Mouse (Mus musculus): ENCODE measurements around the gene Htr6. TPM values are rescaled to one million over a fixed set of nuclear protein-coding genes. Genes with fewer than 3 reads are reported as not detected.
A peak's percentile ranks its signal among the peaks of the same experiment; 100 is the strongest.

Htr6 gene
- polyA plus RNA-seq, 1 experiment from 2014 or later: 0.07 TPM

- Histone ChIP-seq H3K4me1 (peaks cover 26% of the 10 kb centered on the region), H3K36me3 (replicated peaks) (no peaks in the 10 kb centered on the region), H3K27ac (no peak overlapping the region), H3K9me3 (no peaks in the 10 kb centered on the region), H3K4me3 (no peak overlapping the region), H3K27me3 (ENCODE audit: poor library complexity, severe bottlenecking) (peaks cover 33% of the 10 kb centered on the region)
- WGBS: 87% methylated on average over 3 of the region's 3 CpGs
- no peak for DNase-seq (ENCODE audit: extremely low spot score, low spot score)
These were observed 19.6 kb downstream of the Htr6 start for GRCm38 (mm10) chr4:139055744-139056143.

DNA sequence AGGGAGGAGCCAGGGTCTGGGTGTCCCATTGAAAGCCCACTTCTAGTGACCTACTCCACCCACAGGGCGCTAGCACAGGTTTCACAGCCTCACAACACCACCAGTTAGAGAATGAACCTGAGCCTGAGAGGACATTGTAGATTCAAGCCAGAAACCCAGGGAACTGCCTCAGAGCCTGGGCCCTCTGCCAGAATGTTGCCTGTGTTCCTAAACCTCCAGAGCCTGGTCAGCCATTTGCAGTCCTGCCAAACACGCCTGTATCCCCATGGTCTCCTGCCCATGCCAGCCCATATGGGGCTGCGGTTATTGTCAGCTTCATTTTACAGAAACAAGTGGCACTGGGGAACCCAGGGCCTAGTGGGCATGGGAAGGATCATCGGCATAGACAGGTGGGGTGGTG lies 20.0 kb downstream of the Htr6 start:
- Histone ChIP-seq H3K4me3 (no peak overlapping the region), H3K27ac (no peak overlapping the region), H3K4me1 (peaks cover 26% of the 10 kb centered on the region), H3K27me3 (ENCODE audit: poor library complexity, severe bottlenecking) (peaks cover 33% of the 10 kb centered on the region), H3K36me3 (replicated peaks) (no peaks in the 10 kb centered on the region), H3K9me3 (no peaks in the 10 kb centered on the region)
- no peak for DNase-seq (ENCODE audit: extremely low spot score, low spot score)
- 84% methylated on average over 4 of the region's 4 CpGs for WGBS

GRCm38 (mm10) chr4:139054300-139054923 lies 21.0 kb downstream of the Htr6 start:
- no peaks in the 10 kb centered on the region for H3K9me3 ChIP-seq
- H3K4me1 ChIP-seq: peaks cover 23% of the 10 kb centered on the region
- DNase-seq (ENCODE audit: extremely low spot score, low spot score): no peak
- H3K36me3 ChIP-seq (replicated peaks): no peaks in the 10 kb centered on the region
- WGBS: 46% methylated on average over 9 of the region's 9 CpGs
- 0 out of 2 replicates have a peak overlapping the region, but pooled peaks have one; percentile 17 for H3K27ac ChIP-seq
- peaks cover 33% of the 10 kb centered on the region for H3K27me3 ChIP-seq (ENCODE audit: poor library complexity, severe bottlenecking)
- no peak overlapping the region for H3K4me3 ChIP-seq

- whole genome bisulfite sequencing: 61% methylated on average over 5 of the region's 5 CpGs
- no peak overlapping the region for H3K4me3 ChIP-seq
- no peaks in the 10 kb centered on the region for H3K36me3 ChIP-seq (replicated peaks)
- peaks cover 33% of the 10 kb centered on the region for H3K27me3 ChIP-seq (ENCODE audit: poor library complexity, severe bottlenecking)
- no peaks in the 10 kb centered on the region for H3K9me3 ChIP-seq
- H3K4me1 ChIP-seq: peaks cover 23% of the 10 kb centered on the region
- DNase-seq (ENCODE audit: extremely low spot score, low spot score): no peak
- no peak overlapping the region for H3K27ac ChIP-seq
These were observed 22.0 kb downstream of the Htr6 start for GRCm38 (mm10) chr4:139053391-139053790.

- H3K4me1 ChIP-seq: peaks cover 23% of the 10 kb centered on the region
These were observed 22.6 kb downstream of the Htr6 start for GRCm38 (mm10) chr4:139052796-139053195.

DNA sequence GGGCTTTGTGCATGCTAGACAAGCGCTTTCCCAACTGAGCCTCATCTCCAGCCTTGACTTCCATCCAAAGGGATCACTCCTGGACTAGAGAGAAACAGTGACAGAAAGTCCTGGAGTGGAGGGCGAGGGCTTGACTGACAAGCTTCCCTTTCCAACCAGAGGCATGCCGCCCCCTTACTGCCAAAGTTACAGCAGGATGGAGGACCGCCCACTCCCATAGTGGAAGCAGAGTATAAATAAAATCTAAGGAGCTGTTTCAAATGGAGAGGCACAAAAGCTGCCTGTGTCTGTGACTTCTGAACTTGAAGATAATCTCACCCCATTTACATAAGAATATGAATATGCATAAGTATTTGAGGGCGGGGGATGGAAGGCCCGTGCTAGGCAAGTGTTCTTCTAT lies 26.9 kb downstream of the Htr6 start:
- DNase-seq (ENCODE audit: extremely low spot score, low spot score): no peak
- Histone ChIP-seq H3K27ac (no peak overlapping the region), H3K9me3 (peaks cover 4% of the 10 kb centered on the region; the same call in 1 of the 2 replicates), H3K36me3 (replicated peaks) (no peaks in the 10 kb centered on the region), H3K27me3 (ENCODE audit: poor library complexity, severe bottlenecking) (peaks cover 17% of the 10 kb centered on the region), H3K4me3 (no peak overlapping the region), H3K4me1 (0 out of 2 replicates have a peak, but pooled peaks cover 5% of the 10 kb centered on the region)
- 85% methylated on average over 6 of the region's 6 CpGs for WGBS

More at GRCm38 (mm10) chr4:139052796-139053195, 22.6 kb downstream of the Htr6 start:
- Histone ChIP-seq H3K9me3 (no peaks in the 10 kb centered on the region), H3K27ac (no peak overlapping the region), H3K4me3 (no peak overlapping the region), H3K36me3 (replicated peaks) (no peaks in the 10 kb centered on the region), H3K27me3 (ENCODE audit: poor library complexity, severe bottlenecking) (peaks cover 33% of the 10 kb centered on the region)
- DNase-seq (ENCODE audit: extremely low spot score, low spot score): no peak
- WGBS: 84% methylated on average over 7 of the region's 7 CpGs

- no peak overlapping the region for H3K27ac ChIP-seq
- H3K4me3 ChIP-seq: no peak overlapping the region
- 0 out of 2 replicates have a peak, but pooled peaks cover 5% of the 10 kb centered on the region for H3K27me3 ChIP-seq (ENCODE audit: poor library complexity, severe bottlenecking)
- no peaks in the 10 kb centered on the region for H3K36me3 ChIP-seq (replicated peaks)
- DNase-seq (ENCODE audit: extremely low spot score, low spot score): no peak
- H3K9me3 ChIP-seq: peaks cover 4% of the 10 kb centered on the region; the same call in 1 of the 2 replicates
- H3K4me1 ChIP-seq: peaks cover 10% of the 10 kb centered on the region
- 83% methylated on average over 5 of the region's 5 CpGs for WGBS
These were observed 29.0 kb downstream of the Htr6 start for GRCm38 (mm10) chr4:139046354-139046753.

- no peak overlapping the region for H3K27ac ChIP-seq
- H3K4me3 ChIP-seq: no peak overlapping the region
- peaks cover 22% of the 10 kb centered on the region for H3K27me3 ChIP-seq (ENCODE audit: poor library complexity, severe bottlenecking)
- H3K36me3 ChIP-seq (replicated peaks): no peaks in the 10 kb centered on the region
- H3K4me1 ChIP-seq: peaks cover 28% of the 10 kb centered on the region
- DNase-seq (ENCODE audit: extremely low spot score, low spot score): no peak
- WGBS: 92% methylated on average over 5 of the region's 5 CpGs
- H3K9me3 ChIP-seq: peaks cover 4% of the 10 kb centered on the region; the same call in 1 of the 2 replicates
These were observed 30.8 kb downstream of the Htr6 start for GRCm38 (mm10) chr4:139044566-139044965.

GRCm38 (mm10) chr4:139043600-139043999 lies 31.8 kb downstream of the Htr6 start:
- no peaks in the 10 kb centered on the region for H3K36me3 ChIP-seq (replicated peaks)
- H3K4me1 ChIP-seq: peaks cover 37% of the 10 kb centered on the region
- WGBS: 90% methylated on average over 2 of the region's 2 CpGs
- peaks cover 4% of the 10 kb centered on the region; the same call in 1 of the 2 replicates for H3K9me3 ChIP-seq
- peaks cover 31% of the 10 kb centered on the region for H3K27me3 ChIP-seq (ENCODE audit: poor library complexity, severe bottlenecking)
- H3K4me3 ChIP-seq: no peak overlapping the region
- DNase-seq (ENCODE audit: extremely low spot score, low spot score): no peak
- H3K27ac ChIP-seq: no peak overlapping the region

DNA sequence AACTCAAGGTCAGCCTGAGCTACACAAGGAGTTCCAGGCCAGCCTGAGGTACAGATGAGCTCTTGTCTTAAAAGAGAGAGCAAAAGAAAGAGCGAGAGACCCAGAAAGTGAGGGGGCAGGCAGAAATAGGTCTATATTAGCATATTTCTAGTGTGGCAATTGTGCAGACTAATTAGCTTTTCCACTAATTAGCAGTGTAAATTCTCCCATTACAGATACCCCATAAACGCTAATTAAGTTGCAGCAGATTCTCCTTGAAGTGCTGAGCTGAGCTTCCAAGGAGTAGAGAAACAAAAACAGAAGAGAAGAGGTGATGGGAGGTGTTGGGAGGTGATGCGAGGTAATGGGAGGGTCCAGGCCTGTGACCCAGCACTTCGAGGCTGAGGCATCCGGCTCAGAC lies 32.8 kb downstream of the Htr6 start:
- 74% methylated on average over 5 of the region's 5 CpGs for WGBS

GRCm38 (mm10) chr4:139040084-139040839 lies 35.1 kb downstream of the Htr6 start:
- Histone ChIP-seq H3K4me1 (peaks cover 49% of the 10 kb centered on the region), H3K4me3 (peak overlapping the region; percentile 29), H3K27me3 (ENCODE audit: poor library complexity, severe bottlenecking) (peaks cover 32% of the 10 kb centered on the region), H3K27ac (peak overlapping the region; percentile 79), H3K9me3 (peaks cover 11% of the 10 kb centered on the region; the same call in 1 of the 2 replicates), H3K36me3 (replicated peaks) (no peaks in the 10 kb centered on the region)
- WGBS: under 1% methylated on average over 10 of the region's 10 CpGs
- peak; percentile 39 for DNase-seq (ENCODE audit: extremely low spot score, low spot score)

More for the DNA sequence above, 32.8 kb downstream of the Htr6 start:
- Histone ChIP-seq H3K27me3 (ENCODE audit: poor library complexity, severe bottlenecking) (peaks cover 32% of the 10 kb centered on the region), H3K4me3 (no peak overlapping the region), H3K27ac (no peak overlapping the region), H3K9me3 (peaks cover 4% of the 10 kb centered on the region; the same call in 1 of the 2 replicates), H3K36me3 (replicated peaks) (no peaks in the 10 kb centered on the region), H3K4me1 (peaks cover 47% of the 10 kb centered on the region)
- DNase-seq (ENCODE audit: extremely low spot score, low spot score): no peak

- no peak overlapping the region for H3K4me3 ChIP-seq
- H3K27ac ChIP-seq: 0 out of 2 replicates have a peak overlapping the region, but pooled peaks have one; percentile 9
These were observed 37.4 kb downstream of the Htr6 start for GRCm38 (mm10) chr4:139037795-139038607.

More at GRCm38 (mm10) chr4:139037795-139038607, 37.4 kb downstream of the Htr6 start:
- H3K36me3 ChIP-seq (replicated peaks): no peaks in the 10 kb centered on the region
- DNase-seq (ENCODE audit: extremely low spot score, low spot score): no peak
- H3K27me3 ChIP-seq (ENCODE audit: poor library complexity, severe bottlenecking): peaks cover 32% of the 10 kb centered on the region
- H3K9me3 ChIP-seq: peaks cover 7% of the 10 kb centered on the region; the same call in 1 of the 2 replicates
- H3K4me1 ChIP-seq: peaks cover 50% of the 10 kb centered on the region
- WGBS: 77% methylated on average over 17 of the region's 17 CpGs
